Mouse (Mus musculus) G1E (cell line): ENCODE measurements at regions not wholly inside any gene's neighbourhood (a gene's known extent, or its start where the extent isn't known, plus 50 kb on each side); places are given as distances from the start of the nearest gene placed in this dataset.

ENCODE experiments used
- CTCF ChIP-seq: IDR thresholded peaks from 2 replicates; pipeline ENCODE4 v1.5.1; 2012; ENCODE audit warnings: low read depth, low read length, inconsistent platforms, mixed read lengths
- GATA1 ChIP-seq: IDR thresholded peaks from 2 replicates; pipeline ENCODE4 v1.6.1; 2012; ENCODE audit warnings: borderline replicate concordance, low read length, inconsistent platforms, mixed read lengths

DNA sequence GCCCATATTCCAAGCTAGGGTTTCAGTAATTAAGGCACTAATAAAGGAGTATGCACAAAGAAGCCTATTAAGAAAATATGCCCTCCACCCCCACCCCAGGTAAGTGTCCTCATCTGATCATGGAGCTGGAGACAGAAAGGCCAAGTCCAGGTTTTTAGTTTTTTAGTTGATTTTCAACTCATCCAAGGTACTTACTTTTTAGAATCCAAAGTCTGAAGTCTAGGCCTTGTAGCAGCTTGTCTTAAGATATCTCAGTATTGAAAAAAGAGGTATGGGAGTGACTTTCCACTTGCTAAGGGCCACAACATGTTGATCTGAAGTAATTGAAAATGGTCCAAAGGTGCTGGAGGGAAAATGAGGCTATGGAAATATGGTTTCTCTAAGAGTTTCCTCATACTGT lies 340.9 kb downstream of the Kif20b start:
- no peak for TF ChIP-seq GATA1
- TF ChIP-seq CTCF = no peak
